Mouse (Mus musculus) hindbrain, postnatal 0 days (tissue): ENCODE measurements at regions not wholly inside any gene's neighbourhood (a gene's known extent, or its start where the extent isn't known, plus 50 kb on each side); places are given as distances from the start of the nearest gene placed in this dataset.
"Not testable (repeated sequence)": the region's sequence is repeated elsewhere in the genome, so short reads cannot be mapped to it uniquely, and the experiment has no call there.

Experiments
- ATAC-seq: fragments of 200-750 bp; cut with Nextera tagmentation; 2 replicates; pipeline ENCODE4 v1.8.0; 2017; ENCODE audit warnings: mild to moderate bottlenecking, moderate TSS enrichment, moderate library complexity
- DNase-seq: peaks from one replicate; pipeline ENCODE4 v3.0.0-alpha.2; 2015; ENCODE audit warnings: low spot score
- H3K27ac ChIP-seq: fragments of 300-500 bp; sonication (generic); 2 replicates; pipeline ENCODE4 v1.5.1; 2014; ENCODE audit warnings: mild to moderate bottlenecking
- H3K27me3 ChIP-seq: fragments of 300-500 bp; sonication (generic); 2 replicates; pipeline ENCODE4 v1.6.1; 2014; ENCODE audit warnings: low read length, mixed read lengths; ENCODE audit not compliant: insufficient read depth
- H3K36me3 ChIP-seq: fragments of 300-500 bp; sonication (generic); 2 replicates; pipeline ENCODE4 v1.6.1; 2014; ENCODE audit warnings: low read length, mixed read lengths; ENCODE audit not compliant: insufficient read depth
- H3K4me1 ChIP-seq: fragments of 300-500 bp; sonication (generic); 2 replicates; pipeline ENCODE4 v1.6.1; 2014; ENCODE audit warnings: antibody characterized with exemption, low read length, mixed read lengths; ENCODE audit not compliant: insufficient read depth
- H3K4me2 ChIP-seq: fragments of 300-500 bp; sonication (generic); 2 replicates; pipeline ENCODE4 v1.6.1; 2014; ENCODE audit warnings: low read depth, mild to moderate bottlenecking, low read length, moderate library complexity, mixed read lengths
- H3K4me3 ChIP-seq: fragments of 300-500 bp; sonication (generic); 2 replicates; pipeline ENCODE4 v1.5.1; 2014; ENCODE audit warnings: low read length
- H3K9ac ChIP-seq: fragments of 300-500 bp; sonication (generic); replicated peaks from 2 replicates; pipeline ENCODE4 v1.6.1; 2014; ENCODE audit warnings: mild to moderate bottlenecking, low read length, moderate library complexity, mixed read lengths
- H3K9me3 ChIP-seq: fragments of 300-500 bp; sonication (generic); 2 replicates; pipeline ENCODE4 v1.6.1; 2016; ENCODE audit warnings: low read length, mixed read lengths
- CTCF ChIP-seq: IDR thresholded peaks from 2 replicates; pipeline ENCODE4 v1.5.1; 2016; ENCODE audit warnings: antibody characterized with exemption, control low read depth, low read depth
- WGBS: fragments of 180-500 bp; shearing (Covaris S2); extraction: QIAGEN DNeasy Blood & Tissue Kit; methylation state at CpG from one replicate; pipeline ENCODE4 v1.1.7; 2014; 5-methylcytosine and 5-hydroxymethylcytosine counted together

GRCm38 (mm10) chr4:69677315-69677714 lies 723.1 kb upstream of the Brinp1 start:
- no peak overlapping the region for H3K4me2 ChIP-seq
- H3K9me3 ChIP-seq, result no peaks in the 10 kb centered on the region
- H3K4me1 ChIP-seq, result no peaks in the 10 kb centered on the region
- no peak for DNase-seq
- ATAC-seq, result no peak
- 76% methylated on average over 2 of the region's 2 CpGs for WGBS
- H3K4me3 ChIP-seq, result no peak overlapping the region
- H3K36me3 ChIP-seq, result no peaks in the 10 kb centered on the region
- no peak for TF ChIP-seq CTCF
- no peak overlapping the region for H3K27ac ChIP-seq
- H3K27me3 ChIP-seq, result no peaks in the 10 kb centered on the region
- H3K9ac ChIP-seq, result no peak overlapping the region

DNA sequence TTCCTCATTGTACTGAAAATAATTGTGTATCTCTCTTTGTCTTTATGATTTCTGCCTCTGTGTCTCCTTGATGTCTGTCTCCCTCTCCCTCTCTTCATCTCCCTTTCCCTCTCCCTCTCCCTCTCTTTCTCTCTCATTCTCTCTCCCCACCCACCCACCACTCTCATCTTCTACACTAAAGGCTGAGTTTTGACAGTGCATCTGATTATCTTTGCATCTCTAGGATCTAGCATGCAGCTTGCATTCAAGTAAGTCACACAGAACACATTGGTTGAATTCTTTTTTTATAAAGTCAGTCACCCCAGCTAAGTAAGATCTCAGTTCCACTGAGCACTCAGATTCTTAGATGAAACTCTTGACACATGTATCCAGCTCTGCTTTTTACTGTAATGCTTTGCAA lies 719.3 kb upstream of the Brinp1 start:
- no peak for TF ChIP-seq CTCF
- Histone ChIP-seq H3K9me3 (no peaks in the 10 kb centered on the region), H3K4me3 (no peak overlapping the region), H3K9ac (no peak overlapping the region), H3K4me2 (no peak overlapping the region), H3K4me1 (no peaks in the 10 kb centered on the region), H3K36me3 (no peaks in the 10 kb centered on the region), H3K27ac (no peak overlapping the region), H3K27me3 (no peaks in the 10 kb centered on the region)
- no peak for DNase-seq
- no peak for ATAC-seq

GRCm38 (mm10) chr4:69628908-69629307 lies 674.7 kb upstream of the Brinp1 start:
- DNase-seq, result peak; percentile 46
- no peaks in the 10 kb centered on the region for H3K4me1 ChIP-seq
- no peak overlapping the region for H3K27ac ChIP-seq
- no peak overlapping the region for H3K4me2 ChIP-seq
- no peaks in the 10 kb centered on the region for H3K27me3 ChIP-seq
- H3K9me3 ChIP-seq, result no peaks in the 10 kb centered on the region
- H3K36me3 ChIP-seq, result no peaks in the 10 kb centered on the region
- no peak overlapping the region for H3K9ac ChIP-seq
- no peak overlapping the region for H3K4me3 ChIP-seq
- peak; percentile 71 for ATAC-seq
- 18% methylated on average over 2 of the region's 2 CpGs for WGBS
- no peak for TF ChIP-seq CTCF

GRCm38 (mm10) chr4:69626426-69626825 lies 672.2 kb upstream of the Brinp1 start:
- H3K9ac ChIP-seq, H3K36me3 ChIP-seq, H3K4me3 ChIP-seq, H3K27ac ChIP-seq, ATAC-seq, H3K4me2 ChIP-seq, DNase-seq, H3K4me1 ChIP-seq, H3K9me3 ChIP-seq, H3K27me3 ChIP-seq: not testable (repeated sequence)
- 85% methylated on average over 2 of the region's 2 CpGs for WGBS

- Histone ChIP-seq H3K9me3 (no peaks in the 10 kb centered on the region), H3K9ac (no peak overlapping the region), H3K4me2 (no peak overlapping the region), H3K27me3 (no peaks in the 10 kb centered on the region), H3K4me1 (no peaks in the 10 kb centered on the region), H3K36me3 (no peaks in the 10 kb centered on the region), H3K4me3 (no peak overlapping the region), H3K27ac (no peak overlapping the region)
- no peak for ATAC-seq
- no peak for DNase-seq
- 50% methylated on average over 2 of the region's 2 CpGs for WGBS
- TF ChIP-seq CTCF, result no peak
These were observed 671.6 kb upstream of the Brinp1 start for GRCm38 (mm10) chr4:69625831-69626230.

- H3K4me2 ChIP-seq, result no peak overlapping the region
- H3K9me3 ChIP-seq, result no peaks in the 10 kb centered on the region
- no peak overlapping the region for H3K4me3 ChIP-seq
- 95% methylated on average over 2 of the region's 2 CpGs for WGBS
- H3K36me3 ChIP-seq, result no peaks in the 10 kb centered on the region
- DNase-seq (no peak), ATAC-seq (no peak)
- H3K27ac ChIP-seq, result no peak overlapping the region
- H3K4me1 ChIP-seq, result no peaks in the 10 kb centered on the region
- no peak overlapping the region for H3K9ac ChIP-seq
- no peaks in the 10 kb centered on the region for H3K27me3 ChIP-seq
- TF ChIP-seq CTCF, result no peak
These were observed 666.9 kb upstream of the Brinp1 start for GRCm38 (mm10) chr4:69621058-69621609.

DNA sequence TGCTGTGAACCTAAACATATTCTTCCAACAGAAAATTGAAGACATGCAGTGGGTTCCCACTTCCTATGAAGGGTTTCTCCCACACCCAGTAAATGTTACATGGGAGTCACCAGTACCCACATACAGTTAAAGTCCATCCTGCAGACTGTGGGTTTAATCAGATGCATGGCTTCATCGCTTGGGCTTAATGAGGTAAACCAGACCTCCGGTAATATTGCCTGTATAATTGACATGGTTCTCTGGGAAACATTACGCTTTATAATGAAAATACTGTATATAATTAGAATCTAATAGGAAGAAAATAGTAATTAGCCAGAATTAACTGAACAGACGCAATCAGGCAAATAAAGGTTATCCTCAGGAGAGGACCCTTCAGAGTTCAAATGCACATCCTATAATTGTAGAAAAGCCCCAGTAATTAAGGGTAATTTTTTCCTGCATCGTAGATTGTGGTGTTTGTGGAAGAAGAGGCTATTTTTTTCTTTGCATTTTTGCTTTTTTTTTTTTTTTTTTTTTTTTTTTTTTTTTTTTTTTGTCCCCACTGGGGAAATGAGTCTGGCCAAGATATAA lies 664.0 kb upstream of the Brinp1 start:
- no peak for TF ChIP-seq CTCF

More for the DNA sequence above, 664.0 kb upstream of the Brinp1 start:
- Histone ChIP-seq H3K36me3 (no peaks in the 10 kb centered on the region), H3K9me3 (no peaks in the 10 kb centered on the region), H3K27me3 (no peaks in the 10 kb centered on the region), H3K4me2 (no peak overlapping the region), H3K27ac (no peak overlapping the region), H3K9ac (no peak overlapping the region), H3K4me1 (no peaks in the 10 kb centered on the region), H3K4me3 (no peak overlapping the region)
- WGBS, result 66% methylated on average over 5 of the region's 5 CpGs
- ATAC-seq, result no peak
- no peak for DNase-seq
